Mouse (Mus musculus) gastrocnemius, postnatal 14 days (tissue): ENCODE data around the gene Tekt3. TPM values are rescaled to one million over a fixed set of nuclear protein-coding genes. Genes with fewer than 3 reads are reported as not detected.

Experiments used
- DNase-seq: peaks from one replicate; pipeline ENCODE4 v3.0.0; 2021; ENCODE audit warnings: mixed read lengths
- intact Hi-C: fragments of 180-260 bp; cut with DNase I; formaldehyde crosslinking; loops from one replicate; pipeline ENCODE4 v1.15.1; 2025; ENCODE audit warnings: low total_unique reads
- long read RNA-seq, 2 experiments: library from polyadenylated mRNA; stranded (forward); transcript quantifications; one replicate each; pipeline ENCODE4 v2.0.0; 2021
- total RNA-seq, 2 experiments: library from RNA; stranded (reverse); gene quantifications; 2 replicates each; pipeline ENCODE4 v1.2.3; 2021

Tekt3 gene
- not detected for total RNA-seq
- long read RNA-seq, experiment 1, result 0 reads
- long read RNA-seq, experiment 2, result 0 reads

DNA sequence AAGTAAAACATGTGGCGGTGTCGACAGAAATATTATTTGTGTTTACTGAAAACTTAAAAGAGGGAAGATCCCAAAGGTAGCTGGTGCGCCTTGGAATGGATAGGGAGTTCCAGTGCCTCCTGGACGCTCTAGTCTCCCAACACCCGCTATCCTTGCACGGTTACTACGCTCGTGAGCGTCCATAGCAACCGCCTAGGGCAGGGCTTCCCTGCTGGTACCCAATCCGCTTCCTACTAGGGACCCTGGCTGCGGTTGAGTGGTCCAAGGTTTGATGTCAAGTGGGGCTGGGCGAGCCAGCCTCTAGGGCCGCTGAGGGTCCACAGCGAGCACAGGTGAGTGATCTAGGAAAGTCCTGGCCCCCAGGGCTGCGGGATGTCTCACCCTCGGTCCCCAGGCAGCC, at the start of gene Tekt3:
TSS of gene Tekt3 (plus strand) at position 209 of the 400 bp plus-strand sequence.
- intact Hi-C loops, result no loop called here
- no peak for DNase-seq

DNA sequence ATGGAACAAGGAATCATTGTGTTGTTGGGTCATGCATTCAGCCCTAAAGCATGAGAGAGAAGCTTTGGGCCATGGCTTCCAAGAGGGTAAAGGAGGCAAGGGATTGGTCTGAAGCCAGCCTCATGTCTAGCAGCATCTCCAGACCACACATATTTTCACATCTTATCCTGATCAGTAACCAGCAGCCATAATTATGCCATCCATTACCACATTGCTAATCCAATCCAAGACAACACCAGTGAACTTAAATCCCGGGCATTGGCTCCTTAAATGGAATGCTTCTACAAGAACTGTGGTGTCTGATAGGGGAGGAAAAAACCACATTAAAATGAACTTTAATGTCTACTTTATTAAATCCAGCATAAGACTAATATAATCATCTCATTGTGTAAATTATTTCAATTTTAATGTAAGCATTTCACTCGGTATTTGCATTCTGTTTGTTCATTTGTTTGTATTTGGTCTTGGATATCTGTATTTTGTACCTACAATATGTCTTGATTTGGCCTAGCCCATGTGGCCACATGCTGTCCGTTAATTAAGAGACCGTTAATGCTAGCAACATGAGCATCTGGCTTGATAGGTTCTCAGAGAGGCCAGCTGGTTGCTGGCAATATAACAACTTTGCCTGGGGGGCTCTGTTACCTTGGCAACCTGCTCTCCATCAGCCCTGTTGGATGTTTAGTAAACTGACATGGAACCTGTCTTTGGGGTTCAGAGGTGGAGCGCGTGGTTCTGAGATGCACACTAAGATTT, 43.9 kb upstream of the Tekt3 start:
- intact Hi-C loops, result no loop called here
- no peak for DNase-seq

GRCm38 (mm10) chr11:63018083-63018622, 43.3 kb upstream of the Tekt3 start:
- intact Hi-C loops, result no loop called here
- DNase-seq, result no peak

DNA sequence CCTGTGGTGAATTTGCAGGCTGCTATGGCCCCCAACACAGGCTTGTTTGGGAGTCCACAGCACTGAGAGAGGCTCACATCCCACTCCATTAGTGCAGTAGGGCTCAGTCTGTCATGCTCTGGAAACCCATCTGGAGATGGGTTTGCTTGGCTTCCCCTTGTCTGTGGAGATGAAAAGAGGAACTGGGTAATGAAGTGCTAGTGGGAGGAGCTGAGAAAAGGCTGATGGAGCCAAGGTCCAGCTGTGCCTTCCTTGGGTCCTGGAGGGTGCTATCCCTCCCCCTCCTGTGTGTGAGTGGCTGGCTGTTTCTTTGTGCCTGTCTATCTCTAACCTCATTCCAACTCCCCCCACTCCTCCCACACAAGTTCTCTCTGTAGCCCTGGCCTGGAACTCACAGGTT, 40.8 kb upstream of the Tekt3 start:
- intact Hi-C loops, result no loop called here

GRCm38 (mm10) chr11:63021141-63021806, 40.2 kb upstream of the Tekt3 start:
- intact Hi-C loops, result no loop called here
- DNase-seq, result no peak

More for the DNA sequence above, 40.8 kb upstream of the Tekt3 start:
- DNase-seq, result no peak

DNA sequence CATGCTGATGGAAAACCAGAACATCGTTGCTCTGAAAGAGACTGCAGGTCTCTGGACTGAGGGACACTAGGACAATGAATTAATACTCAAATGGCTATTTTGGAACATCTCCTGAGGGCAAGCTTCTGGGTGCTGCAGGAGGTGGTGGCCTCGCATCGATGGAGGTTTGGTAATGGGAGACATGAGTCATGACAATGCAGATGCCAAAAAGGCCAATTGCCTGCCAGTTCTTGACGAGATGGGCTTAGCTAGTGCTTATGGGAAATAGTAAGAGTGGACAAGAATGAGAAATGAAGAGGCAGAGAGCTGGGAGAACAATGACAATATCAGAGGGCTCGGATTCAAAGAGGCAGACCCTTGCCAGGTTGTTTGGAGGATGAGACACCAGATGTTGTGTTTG, 38.0 kb upstream of the Tekt3 start:
- peak; percentile 33 for DNase-seq
- intact Hi-C loops, result no loop called here

GRCm38 (mm10) chr11:63024136-63024535, 37.3 kb upstream of the Tekt3 start:
- intact Hi-C loops, result no loop called here
- DNase-seq, result no peak

- no peak for DNase-seq
- intact Hi-C loops, result no loop called here
Measured at GRCm38 (mm10) chr11:63025476-63025875, 36.0 kb upstream of the Tekt3 start.

GRCm38 (mm10) chr11:63026651-63027141, 34.8 kb upstream of the Tekt3 start:
- intact Hi-C loops, result no loop called here
- DNase-seq, result peak; percentile 72

GRCm38 (mm10) chr11:63028131-63028530, 33.3 kb upstream of the Tekt3 start:
- no peak for DNase-seq
- intact Hi-C loops, result no loop called here

DNA sequence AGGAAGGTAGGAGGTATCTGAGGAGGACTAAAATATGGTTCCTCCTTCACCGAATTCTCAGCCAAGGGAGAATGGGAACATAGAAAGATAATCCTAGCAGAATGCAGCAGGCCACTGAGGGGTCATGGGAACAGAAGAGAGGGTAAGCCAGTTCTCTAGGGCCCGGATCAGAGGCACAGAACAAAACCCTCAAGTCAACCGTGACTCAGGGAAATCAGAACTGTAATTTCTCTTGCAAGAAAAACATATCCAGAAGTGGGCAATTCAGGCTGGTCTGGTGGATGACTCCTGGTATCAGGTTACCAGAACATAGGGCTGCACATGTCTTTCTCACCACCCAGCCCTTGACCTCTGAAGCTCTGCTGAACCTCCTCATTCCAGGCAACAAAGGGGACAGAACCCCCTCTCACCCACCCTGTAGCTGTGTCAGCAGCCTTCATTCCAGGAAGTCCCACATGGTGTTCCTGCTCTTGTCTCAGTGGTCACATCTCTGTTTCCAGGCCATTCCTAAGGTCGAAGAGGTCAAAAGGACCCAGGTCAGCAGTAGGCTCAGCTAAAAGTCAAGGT, 32.2 kb upstream of the Tekt3 start:
- DNase-seq, result no peak
- intact Hi-C loops, result no loop called here

GRCm38 (mm10) chr11:63029721-63030120, 31.7 kb upstream of the Tekt3 start:
- DNase-seq, result no peak

DNA sequence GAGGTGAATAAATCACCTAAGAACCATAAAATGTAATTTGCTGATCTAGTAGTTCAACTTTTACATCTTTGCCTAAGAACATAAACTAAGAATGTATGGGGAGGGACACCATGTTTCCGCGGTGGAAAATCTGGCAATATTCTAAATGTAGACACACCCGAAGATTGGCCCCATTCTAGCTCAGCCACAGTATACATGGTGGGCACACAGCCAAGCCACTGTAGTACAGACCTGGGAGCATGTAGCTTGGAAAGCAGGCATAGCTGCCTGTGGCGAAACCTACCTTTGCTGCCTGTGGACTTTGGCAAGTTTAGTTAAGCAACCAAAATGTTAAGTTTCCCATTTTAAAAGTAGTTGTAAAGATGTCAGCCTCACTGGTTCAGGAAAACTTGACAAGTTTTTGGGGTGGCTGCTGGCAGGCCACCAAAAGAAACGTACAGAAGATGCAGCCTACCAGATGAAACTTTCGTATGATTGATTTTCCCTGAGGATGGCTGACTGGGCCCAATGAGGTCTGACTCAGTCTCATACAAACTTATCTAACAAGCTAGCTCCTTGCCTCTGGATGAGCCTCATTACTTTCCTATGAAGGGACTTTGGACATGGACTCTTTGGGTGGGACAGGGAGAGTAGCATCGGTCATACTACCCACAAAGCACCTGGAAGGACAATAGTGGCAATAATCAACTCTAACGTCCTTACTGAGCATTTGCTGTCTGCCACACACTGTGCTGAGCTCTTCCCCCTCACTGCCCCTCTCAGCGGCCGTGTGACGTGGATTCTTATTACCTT, 25.8 kb upstream of the Tekt3 start:
- intact Hi-C loops, result no loop called here
- DNase-seq, result no peak

More at GRCm38 (mm10) chr11:63029721-63030120, 31.7 kb upstream of the Tekt3 start:
- intact Hi-C loops, result no loop called here

DNA sequence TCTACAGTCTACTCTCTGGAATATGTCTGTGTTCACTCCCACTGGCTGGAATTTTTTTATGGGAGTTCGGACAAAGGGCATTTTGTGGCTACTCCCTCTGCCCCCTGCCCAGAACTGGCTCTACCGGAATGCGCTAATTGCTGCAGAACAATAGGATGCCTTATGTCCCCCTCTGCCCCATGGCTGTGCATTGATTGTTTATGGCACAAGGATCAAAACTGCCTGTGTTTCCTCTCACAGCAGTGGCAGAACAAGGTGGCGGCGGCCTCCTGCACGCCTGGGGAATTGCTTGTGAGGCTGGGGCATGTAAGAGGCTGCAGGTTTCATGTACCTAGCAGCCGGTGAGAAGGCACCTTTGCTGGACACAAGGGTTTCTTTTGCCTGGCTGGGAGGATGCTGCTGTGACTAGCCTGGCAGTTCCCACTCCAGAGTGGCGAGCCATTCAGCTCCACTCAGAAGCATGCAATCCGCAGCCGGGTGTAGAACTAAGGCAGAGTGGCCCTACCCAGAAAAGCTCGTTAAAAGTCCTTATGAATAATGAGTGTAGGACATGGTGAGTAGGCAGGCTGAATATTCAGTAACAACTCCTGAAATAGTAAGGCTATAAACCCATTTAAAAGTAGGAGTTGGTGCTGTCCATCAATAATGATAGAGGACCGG, 21.3 kb upstream of the Tekt3 start:
- intact Hi-C loops, result no loop called here

DNA sequence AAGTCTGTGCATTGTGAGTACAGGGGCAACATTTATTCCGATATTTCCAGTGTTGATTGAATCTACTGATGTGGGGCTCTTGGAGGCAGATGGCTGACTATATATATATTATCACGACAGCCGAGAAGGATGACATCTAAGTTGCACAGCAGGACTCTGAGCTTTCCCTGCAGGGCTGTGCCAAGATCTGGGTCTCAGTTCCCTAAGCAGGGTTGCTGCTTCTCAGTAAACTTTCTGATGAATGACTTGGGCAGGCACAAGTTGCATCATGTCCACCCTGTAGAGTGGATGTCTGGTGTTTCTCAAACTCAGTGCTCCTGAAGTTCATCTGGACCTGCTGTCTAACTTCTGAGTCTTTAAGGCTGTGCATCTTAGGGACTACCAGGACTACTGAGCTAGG, 15.7 kb upstream of the Tekt3 start:
- intact Hi-C loops, result no loop called here

More for the DNA sequence above, 21.3 kb upstream of the Tekt3 start:
- DNase-seq, result no peak

GRCm38 (mm10) chr11:63046380-63046779, 15.1 kb upstream of the Tekt3 start:
- no peak for DNase-seq
- intact Hi-C loops, result no loop called here

More for the DNA sequence above, 15.7 kb upstream of the Tekt3 start:
- no peak for DNase-seq

DNA sequence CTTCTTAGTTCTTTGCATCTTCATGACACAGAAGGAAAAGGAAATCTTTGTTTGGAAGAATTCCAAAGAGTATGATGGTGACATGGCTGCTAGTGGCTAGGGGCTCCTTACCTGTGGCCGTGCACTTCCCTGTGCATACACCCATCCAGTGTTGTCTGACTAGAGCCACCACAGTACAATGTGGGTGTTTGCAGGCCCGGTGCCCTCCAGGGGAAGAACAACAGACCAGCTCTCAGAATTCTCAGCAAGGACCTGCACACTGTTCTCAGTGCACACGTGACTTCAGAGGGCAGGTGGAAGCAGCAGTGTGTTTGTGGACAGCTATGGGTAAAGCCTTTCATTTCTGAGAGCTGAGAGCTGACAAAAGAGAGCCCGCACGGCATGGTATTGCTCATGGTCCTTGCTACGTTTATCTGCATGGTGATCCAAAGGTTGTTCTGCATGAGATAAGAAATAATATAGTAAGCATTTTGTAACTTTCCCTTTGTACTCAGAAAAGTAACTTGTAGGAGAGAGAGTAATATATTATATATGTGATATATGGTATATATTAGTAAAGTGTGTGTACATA, 11.0 kb upstream of the Tekt3 start:
- DNase-seq, result no peak
- intact Hi-C loops, result no loop called here

DNA sequence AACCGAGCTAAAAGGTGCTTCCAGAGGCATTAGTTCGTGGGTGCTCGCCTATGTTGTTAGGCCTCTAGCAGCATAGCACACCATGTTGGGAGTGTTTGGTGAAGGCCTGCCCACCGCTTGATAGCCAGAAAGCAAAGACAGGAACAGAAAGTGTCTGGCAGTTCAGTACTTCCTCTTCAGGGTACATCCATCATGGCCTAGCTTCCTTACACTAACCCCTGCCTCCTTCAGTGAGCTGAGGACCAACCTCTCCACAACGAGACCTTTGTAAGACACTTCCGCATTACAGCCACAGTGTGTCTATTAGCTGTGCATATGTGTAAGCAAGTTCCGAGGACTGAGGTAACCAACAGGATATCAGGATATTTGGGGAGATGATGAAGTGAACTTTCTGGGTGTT, 10.4 kb upstream of the Tekt3 start:
- DNase-seq, result no peak
- intact Hi-C loops, result no loop called here

GRCm38 (mm10) chr11:63051996-63052395, 9.5 kb upstream of the Tekt3 start:
- intact Hi-C loops, result no loop called here
- DNase-seq, result no peak
